Mouse (Mus musculus): Measurements from ENCODE around the gene Fut9. TPM values are rescaled to one million over a fixed set of nuclear protein-coding genes. Genes with fewer than 3 reads are reported as not detected.

Gene Fut9
- total RNA-seq (2021): not detected

DNA sequence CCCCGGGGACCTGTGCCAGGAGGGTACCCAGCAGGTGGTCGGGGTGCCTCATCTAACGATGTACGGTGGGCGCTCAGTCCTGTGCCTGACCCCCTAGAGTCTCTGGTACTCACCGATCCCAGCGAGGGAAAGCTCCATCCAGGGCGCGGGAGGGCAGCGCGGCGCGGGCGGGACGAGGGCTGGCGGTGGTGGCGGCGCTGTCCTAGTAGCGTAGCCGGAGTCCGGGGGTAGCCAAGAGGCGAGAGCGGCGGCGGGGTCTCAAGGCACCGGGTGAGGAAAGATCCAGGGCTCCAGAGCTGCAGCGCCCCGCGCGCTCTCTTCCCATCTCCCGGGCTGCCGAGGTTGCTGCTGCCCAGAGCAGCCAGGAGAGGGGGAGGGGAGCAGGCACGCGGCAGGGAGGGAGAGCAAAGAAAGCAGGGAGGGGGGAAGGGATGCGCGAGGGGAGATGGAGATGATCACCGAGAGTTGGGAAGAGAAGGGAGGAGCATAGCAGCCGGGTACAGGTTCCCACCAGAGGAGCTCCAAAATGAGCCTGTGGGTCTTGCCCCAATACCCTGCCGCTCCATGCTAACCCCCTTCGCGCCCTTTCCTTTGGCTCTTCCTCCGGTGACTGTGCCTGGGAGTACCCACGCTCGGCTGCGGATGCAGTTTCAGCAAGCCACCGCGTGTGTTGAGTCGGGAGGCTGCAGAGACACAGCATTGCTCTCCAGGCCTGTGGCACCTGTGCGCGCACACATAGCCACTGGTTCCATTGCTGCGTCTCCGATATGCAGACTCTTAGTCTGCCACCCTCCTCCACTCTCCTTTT is at the start of gene Fut9:
Fut9 (minus strand) TSS at position 769 of the 808 bp plus-strand sequence.
- DNase-seq: no peak
- intact Hi-C loops (cut with DNase I): no loop called here

DNA sequence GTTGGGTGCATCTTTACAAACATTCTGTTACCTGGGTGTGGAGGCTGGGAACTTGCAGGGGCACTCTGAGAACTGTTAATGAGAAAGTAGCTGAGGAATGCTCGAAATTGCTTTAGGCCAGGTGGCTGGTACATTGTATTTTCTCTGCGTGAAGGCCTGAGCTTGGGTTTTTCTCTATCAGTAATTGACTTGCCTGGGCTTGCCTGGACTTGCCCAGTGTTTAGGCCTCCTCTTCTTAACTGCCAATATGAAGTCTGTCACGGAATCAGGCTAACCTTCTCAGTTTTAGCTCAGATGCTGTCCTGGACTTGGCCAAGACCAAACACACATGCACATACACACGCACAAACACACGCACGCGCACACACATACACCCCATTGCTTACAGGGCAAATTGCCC is 15.7 kb upstream of the Fut9 start:
- intact Hi-C loops (cut with DNase I): no loop called here
- no peak for DNase-seq

DNA sequence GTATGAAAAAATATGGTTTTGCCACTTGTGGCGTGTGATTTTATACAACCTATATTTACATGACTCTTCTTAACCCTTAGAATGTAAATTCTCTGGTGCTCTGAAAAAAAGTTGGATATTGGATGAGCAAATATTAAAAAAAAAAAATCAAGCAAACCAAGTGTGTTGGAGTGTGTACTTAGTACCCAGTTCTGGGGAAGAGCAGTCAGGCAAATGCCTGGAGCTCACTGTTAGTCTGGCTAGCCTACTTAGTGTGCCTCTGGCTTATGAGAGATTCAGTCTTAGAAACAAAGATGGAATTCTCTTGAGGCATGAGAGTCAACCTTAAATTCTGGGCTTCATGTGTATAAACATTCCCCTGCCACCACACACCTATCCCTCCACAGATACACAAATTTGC is 13.3 kb upstream of the Fut9 start:
- no peak for DNase-seq
- intact Hi-C loops (cut with DNase I): no loop called here

GRCm38 (mm10) chr4:25810058-25810457 is 10.0 kb upstream of the Fut9 start:
- DNase-seq: no peak

DNA sequence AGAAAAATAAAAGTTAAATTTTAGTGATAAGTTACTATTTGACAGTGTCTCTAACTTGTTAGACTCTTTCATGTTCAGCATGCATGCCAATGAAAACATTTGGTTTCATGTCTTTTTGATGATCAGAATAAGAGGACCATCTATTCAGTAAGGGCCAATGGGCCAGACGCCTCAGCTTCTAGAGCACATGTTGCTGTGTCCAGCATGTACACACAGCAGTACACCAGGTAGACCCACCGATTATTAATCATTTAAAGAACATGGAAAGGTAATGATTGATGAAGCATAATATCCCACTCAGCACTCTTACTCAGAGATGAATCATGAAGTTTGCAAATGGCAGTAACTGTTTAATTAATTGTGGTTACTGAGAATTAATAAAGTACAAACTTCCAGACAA is 1.7 kb upstream of the Fut9 start:
- no peak for DNase-seq
- intact Hi-C loops (cut with DNase I): no loop called here

More at GRCm38 (mm10) chr4:25810058-25810457, 10.0 kb upstream of the Fut9 start:
- intact Hi-C loops (cut with DNase I): no loop called here

GRCm38 (mm10) chr4:25800284-25800616 is 206 bp upstream of the Fut9 start:
- intact Hi-C loops (cut with DNase I): no loop called here

DNA sequence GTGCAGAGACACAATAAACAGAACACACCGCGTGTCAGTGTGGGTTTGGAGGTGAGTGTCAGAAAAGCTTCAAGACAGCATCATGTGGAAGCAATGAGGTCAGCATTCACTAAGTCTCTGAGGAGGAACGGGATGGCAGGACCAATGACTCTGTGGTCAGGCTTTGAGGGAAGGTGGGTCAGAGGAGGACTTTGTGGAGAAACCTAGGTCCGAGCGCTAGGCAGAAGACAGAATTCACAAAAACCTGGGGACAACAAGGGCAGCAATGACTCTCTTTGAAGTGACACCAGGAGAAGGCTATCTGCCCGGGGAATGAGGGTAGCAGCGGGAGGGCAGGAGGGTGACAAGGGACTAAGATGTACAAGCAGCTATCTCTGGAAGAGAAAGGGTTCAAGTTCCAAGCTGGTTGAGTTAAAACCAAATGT is 981 bp downstream of the Fut9 start:
- no peak for DNase-seq
- intact Hi-C loops (cut with DNase I): no loop called here

More at GRCm38 (mm10) chr4:25800284-25800616, 206 bp upstream of the Fut9 start:
- no peak for DNase-seq

DNA sequence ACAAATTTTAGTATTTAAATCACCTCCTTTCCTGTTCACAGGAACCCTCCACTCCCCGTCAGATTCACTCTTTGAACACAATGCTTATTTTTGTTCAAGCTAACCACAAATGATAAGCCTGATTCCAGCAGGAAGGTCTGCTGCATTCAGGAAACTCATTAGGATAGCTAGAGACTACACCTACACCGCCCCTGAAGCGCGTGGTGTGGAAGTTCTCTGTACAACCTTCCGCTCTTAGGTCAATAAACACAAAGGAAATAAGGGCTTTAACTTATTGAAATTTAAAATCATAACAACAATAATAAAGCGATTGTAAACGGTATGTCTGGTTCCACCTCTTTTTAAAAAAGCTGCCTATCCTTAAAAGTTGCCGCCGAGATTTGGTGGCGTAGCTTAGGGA is 1.6 kb downstream of the Fut9 start:
- DNase-seq: no peak
- intact Hi-C loops (cut with DNase I): no loop called here

- DNase-seq: no peak
- intact Hi-C loops (cut with DNase I): no loop called here
Measured at GRCm38 (mm10) chr4:25796149-25796548, 3.9 kb downstream of the Fut9 start.

- no peak for DNase-seq
- intact Hi-C loops (cut with DNase I): no loop called here
Measured at GRCm38 (mm10) chr4:25785276-25785675, 14.8 kb downstream of the Fut9 start.

DNA sequence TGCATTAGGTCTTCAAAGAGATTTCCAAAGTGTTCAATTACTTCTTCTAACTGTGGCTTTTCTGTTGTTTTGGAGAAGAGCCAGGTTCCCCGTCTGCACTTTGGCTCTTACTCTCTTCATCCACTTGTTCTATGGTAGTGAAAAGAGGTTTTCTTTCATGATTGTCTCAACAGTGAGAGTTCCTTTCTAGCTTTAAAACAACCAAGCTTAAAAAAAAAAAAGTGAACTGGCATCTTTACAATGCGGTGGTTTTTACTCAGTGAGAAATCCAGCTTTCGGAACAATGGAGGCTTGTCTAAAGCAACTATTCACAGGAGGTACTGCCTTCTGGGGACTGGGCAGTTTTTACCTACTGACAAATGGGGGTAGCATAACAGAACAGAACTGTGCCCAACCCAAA is 31.4 kb downstream of the Fut9 start:
- intact Hi-C loops (cut with DNase I): no loop called here
- DNase-seq: no peak

DNA sequence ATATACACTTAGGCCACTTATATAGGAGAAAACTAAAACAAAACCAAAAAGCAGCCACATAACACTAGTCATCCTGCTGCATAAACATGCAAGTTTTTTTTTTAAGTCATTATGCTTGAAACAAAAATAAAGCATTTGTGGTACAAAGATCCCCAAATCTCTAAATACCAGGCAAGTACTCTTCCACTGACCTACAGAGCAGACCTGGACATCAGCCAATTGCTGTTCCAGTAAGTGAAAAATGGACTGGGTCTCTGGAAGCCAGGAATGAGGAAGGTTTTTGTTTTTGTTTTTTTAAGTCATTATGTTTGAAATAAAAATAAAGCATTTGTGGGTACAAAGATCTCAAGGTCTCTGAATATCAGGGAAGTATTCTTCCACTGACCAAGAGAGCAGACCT is 37.0 kb downstream of the Fut9 start:
- no peak for DNase-seq
- intact Hi-C loops (cut with DNase I): no loop called here

DNA sequence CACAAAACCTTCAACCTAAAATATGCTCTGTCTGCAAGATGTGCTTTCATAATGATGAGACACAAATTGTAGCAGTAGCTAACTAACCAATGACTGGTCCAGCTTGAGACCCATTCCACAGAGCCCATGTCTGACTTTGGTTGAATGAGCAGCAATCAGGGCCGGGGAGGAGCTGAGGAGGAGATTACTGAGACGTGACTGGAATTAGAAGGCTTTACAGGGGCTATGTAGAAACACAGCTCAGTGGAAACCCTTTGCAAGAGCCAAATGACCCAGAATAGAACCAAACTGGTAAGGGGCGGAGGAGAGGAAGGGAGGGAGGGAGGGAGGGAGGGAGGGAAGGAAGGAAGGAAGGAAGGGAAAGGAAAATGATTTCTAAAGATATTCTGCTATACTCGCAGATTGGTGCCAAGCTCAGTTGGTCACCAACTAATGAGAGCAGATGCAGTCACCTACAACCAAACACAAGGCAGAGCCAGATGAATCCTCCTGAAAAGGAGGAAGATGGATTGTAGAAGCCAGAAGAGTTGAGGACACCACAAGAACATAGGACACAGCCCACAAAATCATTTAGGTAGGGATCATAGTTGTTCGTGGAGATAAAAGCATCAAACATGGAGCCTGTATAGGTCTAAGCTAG is 42.0 kb downstream of the Fut9 start:
- DNase-seq: no peak
- intact Hi-C loops (cut with DNase I): no loop called here

DNA sequence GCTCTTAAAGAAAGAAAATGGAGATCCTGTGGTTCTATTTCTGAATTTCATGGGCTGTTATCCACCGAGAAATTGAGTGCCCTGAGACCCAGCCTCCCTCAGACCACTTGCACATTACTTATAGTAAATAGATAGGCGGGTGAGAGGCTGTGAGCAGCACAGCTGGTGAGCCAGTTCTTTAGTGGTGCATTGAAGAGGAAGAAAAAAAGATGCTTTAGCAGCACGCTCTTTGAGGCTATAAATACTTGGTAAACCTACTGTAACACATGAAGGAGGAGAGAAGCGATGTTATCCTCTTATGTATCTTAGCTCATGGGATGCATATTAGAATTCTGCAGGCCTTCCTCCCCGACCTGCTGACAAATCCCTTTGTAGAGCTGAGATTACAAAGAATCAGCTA is 58.5 kb downstream of the Fut9 start:
- DNase-seq: no peak

DNA sequence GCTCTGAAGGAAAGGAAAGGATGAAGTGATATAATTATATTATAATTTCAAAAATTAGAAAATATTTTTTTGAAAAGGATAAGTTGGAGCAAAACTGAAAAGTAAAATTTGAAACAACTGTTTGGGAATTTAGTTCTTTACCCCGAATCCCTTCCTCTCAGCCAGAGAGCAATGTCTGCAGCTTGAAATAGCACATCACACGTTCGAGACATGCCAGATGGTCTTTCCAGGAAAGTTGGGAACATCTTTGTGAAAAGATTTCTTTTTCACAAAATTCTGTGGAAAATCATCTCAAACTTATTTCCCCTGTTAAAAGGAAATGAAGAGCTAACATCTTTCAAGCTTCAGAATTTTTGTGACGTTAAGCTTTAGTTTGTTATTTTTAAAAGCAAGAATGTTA is 61.3 kb downstream of the Fut9 start:
- DNase-seq: no peak
- intact Hi-C loops (cut with DNase I): no loop called here

More for the DNA sequence above, 58.5 kb downstream of the Fut9 start:
- intact Hi-C loops (cut with DNase I): no loop called here

DNA sequence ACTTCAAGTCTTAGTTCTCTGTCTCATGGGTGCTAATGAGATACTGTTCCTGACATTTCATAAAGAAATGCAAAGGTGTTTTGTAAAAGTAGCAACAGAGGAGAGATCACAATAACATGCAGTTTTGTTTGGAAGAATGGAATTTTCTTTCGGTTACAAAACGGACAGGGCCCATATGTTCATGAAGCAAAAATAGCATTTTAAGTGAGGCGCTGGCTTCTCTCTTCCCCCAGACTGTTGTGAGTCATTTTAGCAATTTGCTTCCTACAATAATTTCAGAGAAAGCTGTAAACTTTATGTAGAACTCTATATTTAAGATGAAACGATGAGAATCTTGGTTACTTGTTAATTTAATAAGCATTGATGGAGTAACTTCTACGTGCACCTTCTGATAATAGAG is 78.5 kb downstream of the Fut9 start:
- intact Hi-C loops (cut with DNase I): no loop called here
- no peak for DNase-seq

- DNase-seq: no peak
- intact Hi-C loops (cut with DNase I): no loop called here
Measured at GRCm38 (mm10) chr4:25713907-25714306, 86.1 kb downstream of the Fut9 start.

- no peak for DNase-seq
- intact Hi-C loops (cut with DNase I): no loop called here
Measured at GRCm38 (mm10) chr4:25684976-25685375, 115.1 kb downstream of the Fut9 start.

DNA sequence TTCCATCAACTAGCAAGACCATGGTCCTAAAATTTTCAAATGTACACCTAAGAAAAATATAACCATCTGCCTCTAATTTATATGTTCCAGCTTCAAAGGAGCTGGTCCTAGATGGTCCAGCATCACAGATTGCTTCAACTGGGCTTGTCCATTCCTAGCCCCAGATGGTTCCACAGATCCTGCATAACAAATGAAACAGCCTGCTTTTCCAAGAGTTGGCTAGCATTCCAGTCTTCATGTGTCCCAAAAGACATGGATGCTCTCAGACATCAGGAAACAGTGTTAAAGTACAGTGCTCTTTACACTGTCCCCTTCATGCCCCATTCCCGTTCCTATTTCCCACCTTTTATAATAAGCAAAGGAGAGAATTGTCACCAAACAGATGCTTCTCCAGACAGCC is 135.8 kb downstream of the Fut9 start:
- no peak for DNase-seq
- intact Hi-C loops (cut with DNase I): no loop called here

DNA sequence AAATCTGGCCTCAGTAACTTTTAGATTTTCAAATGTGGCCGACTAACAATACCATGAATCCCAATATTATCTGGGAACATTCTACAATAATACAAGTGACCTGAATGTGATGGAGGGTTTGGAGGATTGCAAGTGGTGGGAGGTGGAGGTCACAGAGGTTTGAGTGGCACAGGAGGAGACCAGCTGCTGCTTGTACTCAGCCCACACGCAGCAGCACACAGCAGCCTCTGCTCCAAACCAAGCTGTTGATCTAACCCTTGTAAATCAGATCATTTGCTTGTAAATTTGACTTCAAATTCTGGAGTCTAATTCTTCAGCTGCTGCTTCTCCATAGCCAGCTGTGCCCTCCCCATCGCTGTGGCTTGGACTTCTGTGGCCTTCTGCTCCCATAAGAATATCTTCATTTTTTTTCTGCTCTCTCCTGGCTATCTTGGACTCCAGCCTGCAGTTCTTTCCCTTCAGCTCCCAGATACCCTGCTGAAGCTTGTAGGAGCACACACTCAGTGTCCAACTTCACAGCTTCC is 138.8 kb downstream of the Fut9 start:
- no peak for DNase-seq
- intact Hi-C loops (cut with DNase I): no loop called here

DNA sequence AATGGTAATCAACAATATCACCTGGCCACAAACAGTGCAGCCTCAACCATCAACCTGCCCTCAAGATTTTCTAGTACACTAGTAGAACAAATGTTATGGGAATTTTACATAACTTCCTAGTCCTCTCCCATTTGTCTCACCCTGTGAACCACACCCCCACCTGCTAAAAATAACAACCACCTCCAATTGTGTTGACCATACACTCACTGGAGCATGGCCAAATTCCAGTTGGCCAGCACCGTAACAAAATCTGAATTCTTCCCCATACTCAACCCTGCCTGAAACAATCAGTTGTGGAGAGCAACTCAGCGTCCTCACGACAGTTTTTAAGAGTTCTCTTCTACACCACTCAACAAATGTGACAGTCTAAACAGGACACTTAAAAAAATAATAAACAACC is 141.3 kb downstream of the Fut9 start:
- peak in 1 of 2 experiments; percentile 1 for DNase-seq
- intact Hi-C loops (cut with DNase I): no loop called here

DNA sequence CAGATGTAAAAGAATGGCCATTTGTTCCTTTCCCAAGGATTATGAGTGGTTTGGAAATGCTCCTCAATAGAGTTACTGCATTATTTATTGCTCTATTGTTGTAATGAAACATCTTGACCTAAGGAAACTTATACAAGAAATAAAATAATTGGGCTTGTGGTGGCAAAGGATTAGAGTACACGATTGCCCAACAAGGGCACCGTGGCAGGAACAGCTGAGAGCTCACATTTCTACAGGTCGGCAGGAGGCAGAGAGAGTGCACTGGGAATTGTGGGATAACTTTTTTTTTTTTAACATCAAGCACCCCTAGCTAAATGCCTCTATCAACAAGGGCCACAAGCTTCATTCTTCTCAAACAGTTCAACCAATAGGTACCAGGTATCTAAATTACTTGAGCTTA is 148.1 kb downstream of the Fut9 start:
- DNase-seq: no peak
- intact Hi-C loops (cut with DNase I): no loop called here

Measured in heart, postnatal 10 days (tissue).